Mouse (Mus musculus) CD4-positive, CD25-positive, alpha-beta regulatory T cell, adult 4 months (primary cell): ENCODE measurements around the gene Ptprm. TPM values are rescaled to one million over a fixed set of nuclear protein-coding genes. Genes with fewer than 3 reads are reported as not detected.

Experiments
- ATAC-seq: one replicate; pipeline ENCODE4 v1.8.0; 2017
- polyA plus RNA-seq, 2 experiments: library from polyadenylated mRNA; unstranded; fragments of 100-300 nt; shearing (Covaris generic); gene quantifications; one replicate each; pipeline ENCODE4 v1.2.1; 2017

The Ptprm gene
- polyA plus RNA-seq, 2 experiments from 2014 or later, result not detected

DNA sequence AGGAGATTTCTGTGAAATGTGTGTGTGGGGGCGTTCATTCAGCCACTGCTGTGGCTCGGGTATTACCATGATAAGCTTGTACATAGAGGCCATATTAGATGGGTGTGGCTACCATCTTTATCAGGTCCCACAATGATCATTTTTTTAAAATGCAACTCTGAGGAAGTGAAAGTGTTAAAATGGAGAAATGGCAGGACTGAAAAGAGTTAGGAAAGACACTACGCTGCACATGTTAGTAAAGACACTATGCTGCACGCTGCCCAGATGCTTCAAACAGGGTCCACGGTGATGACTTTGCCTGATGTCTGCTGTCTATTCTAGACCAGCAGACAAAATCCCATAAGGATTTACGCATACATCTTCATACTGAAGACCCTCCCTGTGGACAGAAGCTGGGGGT lies 298.6 kb downstream of the Ptprm start:
- ATAC-seq, result no peak

GRCm38 (mm10) chr17:67054202-67054601 lies 300.1 kb downstream of the Ptprm start:
- ATAC-seq, result no peak

DNA sequence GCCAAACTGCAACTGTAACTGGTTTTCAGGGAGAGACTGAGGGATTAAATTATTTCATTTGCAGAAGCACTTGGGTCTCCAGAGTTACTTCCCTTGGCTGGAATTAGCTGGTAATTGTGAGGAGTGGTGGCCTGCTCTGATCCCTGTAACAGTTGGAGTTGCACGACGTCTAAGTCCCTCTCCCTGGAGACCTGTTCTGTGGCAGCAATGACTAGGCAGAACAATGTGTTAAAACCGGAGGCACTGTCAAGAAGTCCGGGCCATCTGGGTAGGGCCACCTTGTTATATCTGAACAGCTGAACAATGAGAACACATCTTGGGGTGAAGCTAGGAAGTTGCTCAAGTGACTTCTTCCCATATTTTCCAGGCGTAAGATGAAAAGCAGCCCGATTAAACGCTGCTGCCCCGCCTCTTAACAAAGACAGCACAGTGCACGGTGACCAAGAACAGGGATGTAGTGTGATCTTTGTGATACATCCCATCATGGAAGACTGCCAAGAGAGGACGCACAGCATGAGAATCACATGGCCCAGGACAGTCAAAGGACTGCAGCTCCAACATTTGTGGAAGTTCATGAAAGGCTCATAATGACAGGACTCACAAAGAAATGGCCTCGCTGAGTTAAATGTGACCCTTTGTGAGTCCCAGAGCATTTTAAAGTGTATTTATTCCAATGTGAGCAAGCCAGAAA lies 301.5 kb downstream of the Ptprm start:
- no peak for ATAC-seq

DNA sequence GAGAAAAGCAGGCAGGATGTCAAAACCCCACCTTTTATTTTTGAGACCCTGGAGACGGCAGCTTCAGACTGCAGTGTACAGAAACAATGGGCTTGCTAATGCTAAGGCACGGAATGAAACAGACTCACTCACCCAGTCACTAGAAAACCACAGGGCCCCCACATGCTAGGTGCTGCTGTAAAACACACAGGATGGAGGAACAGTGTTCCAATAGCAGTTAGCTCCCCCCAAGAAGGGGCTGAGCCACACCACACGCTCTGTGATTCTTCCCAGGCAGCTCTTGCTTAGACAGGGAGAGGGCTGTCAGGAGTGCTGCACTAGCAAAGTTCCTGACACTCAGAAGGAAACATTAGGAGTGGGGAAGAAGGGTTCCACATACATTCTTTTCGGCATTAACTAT lies 306.6 kb downstream of the Ptprm start:
- ATAC-seq, result no peak

- no peak for ATAC-seq
Measured at GRCm38 (mm10) chr17:67038558-67038957, 315.7 kb downstream of the Ptprm start.

DNA sequence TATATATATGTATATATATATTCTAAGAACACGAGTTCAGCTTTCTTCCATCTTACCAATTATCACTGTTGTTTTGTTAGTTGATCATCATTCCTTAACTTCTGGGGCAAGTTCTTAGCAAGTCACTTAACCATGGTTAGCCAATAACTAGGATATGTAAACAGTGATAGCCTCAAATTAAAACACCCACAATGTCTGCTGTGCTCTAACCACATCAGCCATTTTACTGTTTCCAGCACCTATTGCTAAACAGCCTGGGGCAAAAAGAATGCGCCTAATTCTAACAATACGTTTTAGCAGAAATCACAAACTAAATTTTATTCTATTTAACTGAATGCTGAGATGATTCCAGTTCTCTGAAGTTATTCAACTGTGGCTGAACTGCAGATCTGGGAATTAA lies 320.7 kb downstream of the Ptprm start:
- ATAC-seq, result no peak

DNA sequence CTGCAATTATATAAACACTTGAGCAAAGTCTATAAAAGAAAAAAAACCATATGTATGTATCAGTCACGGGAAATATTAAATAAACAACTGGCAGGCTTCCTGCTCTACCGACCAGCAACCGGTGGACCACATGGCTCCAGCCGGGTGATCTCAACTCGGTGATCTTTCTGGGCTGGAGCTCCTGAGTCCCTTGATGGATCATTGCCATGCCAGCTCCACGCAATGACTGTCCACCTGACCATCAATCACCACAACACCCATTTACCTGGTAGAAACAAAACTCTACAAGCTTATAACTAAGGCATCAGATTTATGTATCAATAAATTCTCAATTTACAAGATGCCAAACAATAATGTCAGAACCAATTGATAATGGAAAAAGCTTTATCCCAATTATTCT lies 322.2 kb downstream of the Ptprm start:
- no peak for ATAC-seq

GRCm38 (mm10) chr17:67031341-67031740 lies 322.9 kb downstream of the Ptprm start:
- ATAC-seq, result no peak

GRCm38 (mm10) chr17:67027274-67027673 lies 327.0 kb downstream of the Ptprm start:
- ATAC-seq, result no peak

GRCm38 (mm10) chr17:67016501-67016900 lies 337.8 kb downstream of the Ptprm start:
- no peak for ATAC-seq

GRCm38 (mm10) chr17:67013217-67013616 lies 341.0 kb downstream of the Ptprm start:
- no peak for ATAC-seq

DNA sequence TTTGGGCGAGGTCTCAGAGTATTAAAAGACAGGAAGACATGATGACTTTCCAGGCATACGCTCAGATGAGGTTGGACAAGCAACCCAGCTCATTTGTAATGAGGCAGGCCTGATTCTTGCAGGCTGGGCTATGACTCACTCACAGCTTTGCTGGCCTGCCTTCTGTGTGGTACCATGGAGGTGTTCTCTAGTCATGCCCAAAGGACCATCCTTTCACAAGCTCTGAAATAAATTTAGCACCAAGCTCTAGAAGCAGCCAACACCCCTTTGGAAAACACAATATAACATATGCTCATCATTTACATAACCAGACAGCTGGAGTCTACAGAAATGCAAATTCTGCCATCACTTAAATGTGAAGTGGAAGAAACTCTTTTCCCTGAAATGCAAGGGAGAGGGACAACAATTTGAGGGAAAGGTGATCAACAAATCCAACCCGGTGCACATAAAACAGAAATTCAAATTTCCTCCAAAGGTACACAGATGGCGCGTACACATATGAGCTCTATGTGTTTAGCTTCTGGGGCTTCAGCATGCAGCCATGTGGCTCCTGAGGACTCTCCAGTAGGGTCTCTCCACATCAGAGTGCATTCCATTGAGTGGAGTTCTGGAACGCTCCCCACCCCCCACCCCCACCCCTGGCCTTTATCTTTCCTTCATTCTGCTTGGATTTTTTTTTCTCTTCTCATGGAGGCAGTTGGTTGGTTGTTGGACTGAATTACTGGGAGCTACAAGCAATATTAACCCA lies 342.2 kb downstream of the Ptprm start:
- no peak for ATAC-seq

DNA sequence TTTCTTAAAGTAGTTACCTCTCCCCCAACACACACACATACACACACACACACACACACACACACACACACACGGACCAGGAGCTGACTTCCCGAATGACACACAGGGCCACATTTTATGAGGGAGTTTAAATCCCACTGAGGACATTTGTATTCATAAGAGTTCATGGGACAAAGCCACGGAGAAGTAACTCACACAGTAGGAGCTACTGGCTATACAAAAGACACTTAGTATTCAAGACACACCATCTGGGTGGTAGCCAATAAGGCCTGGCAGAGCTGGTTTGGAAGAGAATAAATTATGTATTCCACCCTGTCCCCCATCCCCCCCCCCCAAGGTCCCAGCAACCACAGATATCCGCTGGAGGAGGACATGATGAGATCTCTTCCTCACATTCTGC lies 344.1 kb downstream of the Ptprm start:
- ATAC-seq, result no peak

DNA sequence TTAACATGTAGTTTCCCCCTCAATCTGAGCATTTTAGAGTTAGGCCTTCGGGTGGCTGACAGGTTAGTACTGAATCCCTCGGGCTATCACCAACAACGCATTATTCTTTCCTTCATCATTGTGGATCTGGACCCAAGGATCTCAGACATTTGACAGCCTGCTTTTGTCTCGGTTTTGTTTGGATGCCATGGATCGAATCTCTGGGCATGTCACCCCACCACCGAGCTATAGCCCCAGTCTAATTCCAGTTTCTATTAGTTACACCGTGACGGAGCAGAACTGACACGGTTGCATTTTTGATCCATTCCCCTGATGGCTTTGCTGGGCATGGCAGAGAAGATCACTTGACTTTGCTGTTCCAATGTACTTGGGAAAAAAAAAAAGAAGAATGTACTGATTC lies 346.1 kb downstream of the Ptprm start:
- ATAC-seq, result no peak

DNA sequence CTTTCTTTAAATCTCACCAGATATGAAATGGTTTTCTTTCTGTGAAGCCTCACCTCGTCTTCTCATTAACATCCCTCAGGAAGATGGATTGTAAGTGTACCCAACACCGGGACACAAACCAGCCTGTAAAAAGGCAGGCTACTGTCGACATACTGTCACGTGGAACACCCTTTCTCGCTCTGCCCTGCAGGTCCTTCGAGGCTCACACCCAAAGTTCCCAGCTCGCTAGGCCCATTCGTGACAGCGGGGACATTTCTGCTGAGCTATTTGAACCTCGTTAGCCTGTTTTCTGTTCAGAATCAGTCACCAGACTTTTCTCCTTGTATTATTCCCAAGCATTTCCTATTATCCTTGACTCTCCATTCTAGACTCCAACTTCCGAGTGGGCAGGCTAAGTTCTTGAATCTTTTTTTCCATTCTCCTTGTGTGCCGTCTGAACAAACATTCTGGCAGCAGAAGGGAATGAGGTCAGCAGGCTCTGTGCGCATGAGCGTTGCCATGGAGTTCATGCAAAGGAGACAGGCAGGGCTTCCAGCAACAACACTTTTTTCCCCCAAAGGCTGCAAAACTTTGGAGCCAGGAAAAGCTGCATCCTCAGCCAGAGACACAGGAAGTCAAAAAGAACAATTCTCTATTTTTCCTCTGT lies 347.4 kb downstream of the Ptprm start:
- no peak for ATAC-seq

DNA sequence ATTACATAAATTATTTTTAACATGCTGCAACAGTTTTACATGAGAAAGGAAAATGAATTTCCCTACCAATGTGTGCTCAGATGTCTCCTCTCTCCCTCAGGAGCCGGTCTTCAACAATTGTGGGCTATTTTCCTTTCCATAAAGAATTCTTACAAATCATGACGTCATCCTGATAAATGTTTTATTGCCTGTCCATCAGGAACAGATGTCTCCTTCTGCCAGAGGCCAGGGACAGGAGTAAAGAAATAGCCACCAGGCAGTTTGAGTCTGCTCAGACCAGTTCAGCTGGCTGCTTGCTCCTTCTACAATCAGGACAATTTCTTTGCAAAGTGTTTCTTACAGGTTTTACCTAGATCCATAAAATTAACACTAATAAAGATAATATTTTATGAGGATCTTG lies 357.4 kb downstream of the Ptprm start:
- ATAC-seq, result no peak

DNA sequence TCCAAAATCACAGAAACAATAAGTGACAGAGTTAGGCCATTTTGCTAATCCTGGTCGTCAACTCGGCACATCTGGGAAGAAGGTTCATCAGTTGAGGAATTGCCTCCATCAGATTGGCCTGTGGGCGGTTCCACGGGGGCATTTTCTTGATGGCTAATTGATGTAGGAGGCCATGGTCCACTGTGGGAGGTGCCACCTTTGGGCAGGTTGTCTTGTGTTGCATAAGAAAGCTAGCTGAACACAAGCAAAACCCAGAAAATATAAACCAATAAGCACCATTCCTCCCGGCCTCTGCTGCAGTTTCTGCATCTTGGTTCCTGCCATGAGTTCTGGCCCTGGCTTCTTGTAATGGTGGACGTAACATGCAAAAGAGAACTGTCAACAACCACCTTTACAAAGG lies 358.2 kb downstream of the Ptprm start:
- no peak for ATAC-seq

GRCm38 (mm10) chr17:66991815-66992214 lies 362.4 kb downstream of the Ptprm start:
- ATAC-seq, result no peak

- ATAC-seq, result no peak
Measured at GRCm38 (mm10) chr17:66990761-66991160, 363.5 kb downstream of the Ptprm start.

GRCm38 (mm10) chr17:66988014-66988413 lies 366.2 kb downstream of the Ptprm start:
- no peak for ATAC-seq

GRCm38 (mm10) chr17:66981649-66982048 lies 372.6 kb downstream of the Ptprm start:
- no peak for ATAC-seq

GRCm38 (mm10) chr17:66979971-66980370 lies 374.3 kb downstream of the Ptprm start:
- no peak for ATAC-seq

DNA sequence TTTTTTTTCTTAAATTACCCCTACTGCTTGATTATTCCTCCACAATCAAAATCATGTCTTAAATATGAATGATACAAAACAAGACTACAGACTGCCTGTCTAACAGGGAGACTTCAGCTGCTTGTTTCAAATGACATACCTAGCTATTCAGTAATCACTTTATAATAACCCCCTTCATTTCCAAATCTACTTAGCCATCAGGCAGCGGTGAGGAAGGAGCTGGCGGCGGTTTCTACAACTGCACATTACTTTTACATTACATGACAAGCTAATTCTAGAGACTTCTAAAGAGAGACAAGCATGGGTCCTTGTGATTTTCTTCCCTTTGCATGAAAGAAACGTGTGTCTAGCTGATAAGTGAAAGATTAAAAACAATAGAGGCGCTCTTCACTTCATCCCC lies 377.8 kb downstream of the Ptprm start:
- no peak for ATAC-seq

- no peak for ATAC-seq
Measured at GRCm38 (mm10) chr17:66972976-66973375, 381.3 kb downstream of the Ptprm start.
